Mouse (Mus musculus): ENCODE data around the gene Tpst1.

Gene Tpst1

GRCm38 (mm10) chr5:130096754-130097153, 23.6 kb downstream of the Tpst1 start:
- no peak for DNase-seq

DNA sequence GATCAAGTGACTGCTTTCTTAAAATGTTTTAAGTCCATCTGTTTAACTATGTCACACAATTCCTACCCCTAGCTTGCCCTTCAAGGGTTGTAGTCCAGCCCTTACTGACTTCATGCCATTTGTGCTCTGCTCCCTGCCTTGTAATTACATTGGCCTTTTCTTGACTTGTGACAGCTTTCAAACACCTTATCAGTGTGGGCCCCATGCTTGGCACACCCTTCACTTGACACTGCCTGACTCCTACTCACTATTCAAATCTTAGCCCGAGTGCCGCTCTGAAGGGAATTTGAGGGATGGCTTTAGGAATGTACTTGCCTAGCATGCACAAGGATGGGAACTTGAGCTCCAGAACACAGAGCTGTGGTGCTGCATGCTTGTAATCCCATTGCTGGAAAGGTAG, 24.7 kb downstream of the Tpst1 start:
- no peak for DNase-seq

DNA sequence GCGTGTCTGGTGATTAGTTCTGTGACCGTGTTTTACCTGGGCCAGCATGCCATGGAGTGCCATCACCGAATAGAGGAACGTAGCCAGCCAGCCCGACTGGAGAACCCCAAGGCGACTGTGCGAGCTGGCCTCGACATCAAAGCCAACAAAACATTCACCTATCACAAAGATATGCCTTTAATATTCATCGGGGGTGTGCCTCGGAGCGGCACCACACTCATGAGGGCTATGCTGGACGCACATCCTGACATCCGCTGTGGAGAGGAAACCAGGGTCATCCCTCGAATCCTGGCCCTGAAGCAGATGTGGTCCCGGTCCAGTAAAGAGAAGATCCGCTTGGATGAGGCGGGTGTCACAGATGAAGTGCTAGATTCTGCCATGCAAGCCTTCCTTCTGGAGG, 28.6 kb downstream of the Tpst1 start:
- no peak for DNase-seq

DNA sequence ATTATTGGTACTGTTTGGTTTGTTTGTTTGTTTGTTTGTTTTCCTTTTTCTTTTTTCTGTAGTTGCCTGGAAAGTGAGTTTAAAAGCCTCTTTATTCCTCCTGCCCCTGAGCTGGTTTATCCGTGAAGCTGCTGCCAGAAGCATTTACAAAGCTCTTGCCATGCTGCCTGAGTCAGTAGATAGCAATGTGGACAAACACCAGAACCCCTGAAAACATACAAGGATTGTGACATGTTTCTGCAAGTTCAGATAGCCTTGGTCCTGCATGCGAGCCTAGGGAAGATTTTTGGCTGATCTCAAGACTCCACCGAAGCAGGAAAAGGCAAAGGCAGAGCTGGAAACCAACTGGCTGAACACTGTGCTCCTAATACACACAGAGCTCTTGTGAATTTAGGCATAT, 36.2 kb downstream of the Tpst1 start:
- no peak for DNase-seq

GRCm38 (mm10) chr5:130110632-130111464, 37.7 kb downstream of the Tpst1 start:
- DNase-seq = no peak

DNA sequence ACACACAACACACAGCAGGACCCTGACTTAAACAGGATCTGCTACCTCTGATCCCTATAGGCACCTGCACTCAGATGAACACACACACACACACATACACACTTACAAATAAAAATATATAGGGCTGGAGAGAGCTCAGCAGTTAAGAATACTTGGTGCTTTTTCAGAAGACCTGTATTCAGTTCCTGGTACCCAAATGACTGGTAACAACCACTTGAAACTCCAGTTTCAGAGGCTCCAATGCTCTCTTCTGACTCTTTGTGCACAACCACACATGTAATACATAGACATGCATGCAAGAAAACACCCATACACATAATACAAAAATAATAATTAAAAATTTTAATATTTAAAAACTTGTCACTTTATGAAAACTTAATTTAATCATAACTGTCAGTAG, 39.5 kb downstream of the Tpst1 start:
- DNase-seq = no peak

DNA sequence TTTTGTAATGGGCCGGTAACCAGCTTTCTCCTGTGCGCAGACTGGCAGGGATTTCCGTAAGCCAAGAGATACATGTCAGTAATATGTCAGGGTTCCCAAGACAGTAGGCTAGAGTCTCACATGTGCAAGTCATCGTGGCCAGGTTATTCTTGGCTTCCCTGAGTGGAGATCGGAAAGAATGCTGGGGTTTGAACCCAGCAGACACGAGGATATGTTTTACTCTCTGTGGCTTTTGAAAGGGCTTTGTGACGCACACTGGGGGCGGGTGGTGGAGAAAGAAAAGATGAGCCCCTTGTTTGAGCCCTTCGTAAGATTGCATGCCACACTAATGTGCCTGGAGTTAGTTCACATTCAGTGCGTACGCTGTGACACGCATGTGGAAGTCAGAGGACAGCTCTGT, 43.0 kb downstream of the Tpst1 start:
- DNase-seq = no peak

DNA sequence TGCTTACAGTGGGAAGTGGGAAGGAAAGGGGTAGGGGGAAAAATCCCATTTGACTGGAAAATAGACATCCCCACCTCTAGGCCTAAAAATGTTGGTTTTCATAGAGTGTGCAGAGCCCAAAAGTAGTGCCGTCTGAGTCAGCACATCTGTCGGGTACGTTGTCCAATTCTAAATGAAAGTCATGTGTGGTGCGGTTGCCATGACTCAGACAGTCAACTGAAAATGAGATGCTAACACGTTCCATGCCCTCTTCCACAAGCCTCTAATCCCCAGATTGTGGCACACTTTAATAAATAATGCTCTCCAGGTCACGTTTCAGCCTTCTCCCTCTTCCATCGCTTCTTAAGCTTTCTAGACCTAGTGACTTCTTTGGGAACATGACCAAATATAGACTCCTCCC, 43.7 kb downstream of the Tpst1 start:
- no peak for DNase-seq

- DNase-seq = no peak
These were observed 44.8 kb downstream of the Tpst1 start for GRCm38 (mm10) chr5:130117932-130118331.

- no peak for DNase-seq
These were observed 46.1 kb downstream of the Tpst1 start for GRCm38 (mm10) chr5:130119236-130119635.

- DNase-seq = no peak
These were observed 47.1 kb downstream of the Tpst1 start for GRCm38 (mm10) chr5:130120070-130120736.

DNA sequence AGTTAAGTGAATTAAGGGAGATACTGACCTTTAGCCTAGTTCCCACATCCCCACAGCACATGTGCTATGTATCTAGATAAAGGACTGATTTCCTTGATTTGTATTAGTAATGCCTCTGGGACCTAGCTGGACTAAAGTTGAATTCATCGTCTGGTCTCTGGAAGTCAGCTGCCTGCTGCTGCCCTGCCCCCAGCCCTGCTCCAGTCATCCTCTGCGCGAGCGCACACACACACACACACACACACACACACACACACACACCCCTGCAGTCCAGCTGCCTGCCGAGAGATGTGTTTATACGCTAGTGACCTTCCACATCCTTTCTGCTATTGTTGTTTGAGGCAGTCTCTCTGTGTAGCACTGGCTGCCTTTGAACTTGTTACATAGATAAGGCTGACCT, 47.8 kb downstream of the Tpst1 start:
- no peak for DNase-seq

DNA sequence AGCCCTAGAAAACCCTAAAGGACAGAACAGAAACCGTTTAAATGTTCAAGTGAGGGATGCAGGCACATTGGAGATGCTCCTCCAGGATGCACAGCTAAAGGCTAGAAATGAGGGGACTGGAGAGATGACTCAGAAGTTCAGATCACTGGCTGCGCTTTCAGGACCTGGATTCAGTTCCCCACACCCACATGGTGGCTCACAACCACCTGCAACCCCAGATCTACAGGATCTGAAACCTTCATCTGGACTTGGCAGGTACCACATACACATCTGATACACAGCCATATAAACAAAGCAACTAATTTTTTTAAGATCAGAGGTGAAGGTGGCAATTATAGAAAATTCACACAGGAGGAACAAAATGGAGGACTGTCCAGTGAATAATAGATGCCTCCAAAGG, 49.2 kb downstream of the Tpst1 start:
- no peak for DNase-seq

GRCm38 (mm10) chr5:130124271-130124670, 51.1 kb downstream of the Tpst1 start:
- no peak for DNase-seq

GRCm38 (mm10) chr5:130128686-130129523, 55.8 kb downstream of the Tpst1 start:
- no peak for DNase-seq

DNA sequence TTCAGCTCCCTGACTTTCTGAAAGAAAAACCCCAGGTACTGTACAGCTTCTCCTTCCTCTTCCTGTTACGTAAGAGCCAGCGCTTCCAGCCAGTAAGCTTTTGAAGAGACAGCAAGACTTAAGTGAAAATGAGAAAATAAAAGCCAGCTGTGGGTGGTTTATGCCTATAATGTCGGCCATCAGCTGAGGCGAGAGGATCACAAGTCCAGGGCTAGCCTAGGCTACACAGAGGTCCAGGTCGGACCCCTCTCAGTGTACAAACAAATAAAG, 56.3 kb downstream of the Tpst1 start:
- DNase-seq = no peak

DNA sequence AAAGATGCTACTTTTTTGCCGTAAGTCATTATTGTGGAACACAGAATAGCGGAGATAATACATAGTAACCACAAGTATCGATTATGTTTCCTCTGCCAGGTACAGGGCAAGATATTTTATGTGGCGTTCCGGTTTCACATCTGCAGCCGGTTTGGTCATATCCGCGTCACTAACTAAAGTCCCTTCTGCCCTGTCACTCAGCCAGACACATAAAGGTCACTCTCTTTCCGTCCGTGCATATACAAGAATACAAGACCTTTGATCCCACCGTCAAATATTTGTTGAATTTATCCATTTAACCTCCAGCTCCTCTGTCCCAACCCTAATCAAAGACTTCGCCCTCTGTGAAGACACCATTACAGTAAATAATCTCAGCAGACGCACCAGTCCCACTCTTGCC, 63.5 kb downstream of the Tpst1 start:
- no peak for DNase-seq

- peak; percentile 71 for DNase-seq
These were observed 66.3 kb downstream of the Tpst1 start for GRCm38 (mm10) chr5:130139393-130139792.

DNA sequence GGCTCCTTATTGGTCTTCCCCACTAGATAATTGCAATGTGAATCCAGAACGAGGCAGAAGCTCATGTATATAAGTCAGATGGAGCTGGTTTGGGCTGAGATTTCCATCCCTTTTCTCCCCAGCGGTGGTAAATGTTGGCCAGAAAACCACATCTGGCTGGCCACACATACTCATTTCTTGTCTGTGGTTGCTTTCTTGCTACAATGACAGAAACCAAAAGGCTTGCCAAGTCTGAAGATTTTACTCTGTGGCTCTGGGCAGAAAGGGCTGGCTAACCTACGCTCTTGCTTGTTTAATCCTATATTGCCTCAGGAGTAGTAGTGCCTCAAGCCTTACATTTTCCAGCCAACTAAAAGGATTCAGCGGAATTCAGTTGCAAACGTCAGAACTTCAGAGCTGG, 68.0 kb downstream of the Tpst1 start:
- no peak for DNase-seq

DNA sequence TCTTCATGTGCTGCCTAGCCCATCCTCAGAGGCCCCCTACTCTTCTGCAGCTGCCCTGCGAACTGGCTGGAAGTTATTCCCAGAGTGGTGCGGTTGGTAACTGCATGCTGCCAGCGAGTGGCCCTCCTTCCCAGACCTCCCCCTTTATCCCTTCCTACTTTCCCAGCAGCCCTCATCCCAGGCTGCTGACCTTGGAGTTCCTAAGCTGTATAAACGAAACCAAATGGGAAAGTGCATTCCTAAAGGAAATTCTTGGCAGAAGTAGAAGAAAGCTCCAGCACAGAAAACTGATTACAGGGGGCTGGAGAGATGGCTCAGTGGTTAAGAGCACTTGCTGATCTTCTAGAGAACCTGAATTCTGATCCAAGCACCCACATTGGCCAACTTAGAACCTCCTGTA, 68.9 kb downstream of the Tpst1 start:
- no peak for DNase-seq

DNA sequence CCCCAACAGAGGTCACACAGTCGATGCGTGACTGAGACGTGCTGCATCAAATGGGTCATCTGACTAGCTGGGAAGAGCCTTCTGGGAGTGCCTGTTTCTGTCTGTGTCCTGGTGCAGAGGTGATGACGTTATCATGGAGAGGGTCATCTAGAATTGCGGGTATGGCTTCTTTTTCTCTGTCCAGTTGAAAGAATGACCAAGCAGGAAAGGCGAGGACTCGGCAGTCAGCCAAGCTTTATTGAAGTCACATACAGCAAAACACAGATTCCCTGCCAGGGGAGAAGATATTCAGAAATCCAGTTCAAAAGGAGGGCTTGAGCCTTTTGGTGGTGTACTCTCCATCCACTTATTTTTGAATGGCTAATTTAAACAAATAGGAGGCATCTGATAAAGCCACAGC, 70.0 kb downstream of the Tpst1 start:
- DNase-seq = no peak

DNA sequence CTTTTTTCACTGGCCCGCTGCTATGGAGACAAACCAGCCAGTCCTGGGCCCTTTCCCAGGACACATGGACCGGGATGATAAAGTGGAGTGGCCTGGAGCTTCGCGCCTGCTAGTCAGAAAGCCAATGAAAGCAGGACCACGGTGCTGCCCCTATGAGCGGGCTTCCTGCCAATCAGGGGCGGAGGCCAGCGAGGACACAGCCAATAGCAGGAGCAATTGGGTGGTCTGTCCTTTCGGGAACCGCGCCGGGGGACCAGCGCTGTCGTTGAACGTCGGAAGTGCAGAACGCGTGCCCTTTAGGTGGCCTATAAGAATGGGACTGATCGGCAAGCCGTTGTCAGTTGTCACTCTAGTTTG, 70.8 kb downstream of the Tpst1 start:
- DNase-seq = peak; percentile 77

DNA sequence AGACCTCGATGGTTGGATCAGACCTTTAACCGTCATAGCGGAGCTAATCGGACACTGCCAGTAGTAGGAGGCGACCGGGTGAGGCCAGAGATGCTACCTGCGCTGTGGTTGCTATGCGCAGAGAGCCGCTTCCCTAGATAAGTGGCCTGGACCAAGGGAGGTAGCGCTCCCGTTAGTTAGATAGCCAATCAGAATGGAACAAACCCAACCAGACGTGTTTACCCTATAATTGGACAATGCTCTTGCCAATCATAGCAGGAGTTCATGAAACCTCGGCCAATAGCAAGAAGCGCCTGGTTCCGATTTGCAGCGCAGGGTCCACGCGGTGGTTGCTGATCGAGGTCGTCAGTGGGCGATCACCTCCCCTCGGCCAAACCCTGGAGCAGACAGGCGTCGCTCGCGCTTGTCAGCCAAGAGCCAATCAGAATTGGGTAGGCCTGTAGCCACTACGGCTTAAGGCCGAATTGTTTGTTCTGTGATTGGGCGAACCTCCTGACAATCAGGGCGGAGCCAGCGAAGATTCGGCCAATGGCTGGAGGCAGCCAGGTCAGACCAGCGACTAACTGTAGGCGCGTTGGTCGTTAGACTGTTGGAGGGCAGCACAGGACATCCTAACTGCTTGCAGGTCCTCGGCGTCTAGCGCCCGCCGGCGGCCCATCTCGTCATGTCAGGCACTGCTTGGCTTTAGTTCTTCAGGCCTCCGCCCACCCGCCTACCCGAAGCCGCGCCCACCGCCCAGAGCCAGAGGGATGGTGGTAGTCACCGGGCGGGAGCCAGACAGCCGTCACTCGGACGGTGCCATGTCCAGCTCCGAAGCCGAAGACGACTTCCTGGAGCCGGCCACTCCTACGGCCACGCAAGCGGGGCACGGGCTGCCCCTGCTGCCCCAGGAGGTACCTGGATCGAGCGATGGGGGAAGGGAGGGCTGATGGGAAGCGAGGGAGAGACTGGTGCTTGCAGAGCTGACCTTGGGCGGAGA, 71.5 kb downstream of the Tpst1 start, which contains the start of gene Kctd7:
Kctd7 (plus strand) TSS at position 528 of the 979 bp plus-strand sequence.
- DNase-seq = peak; percentile 97

All from cerebellum, adult 11 months (tissue).